Mouse (Mus musculus) embryonic fibroblast, embryonic 13.5 days (primary cell): ENCODE measurements at regions not wholly inside any gene's neighbourhood (a gene's known extent, or its start where the extent isn't known, plus 50 kb on each side); places are given as distances from the start of the nearest gene placed in this dataset.

Experiments
- CTCF ChIP-seq: IDR thresholded peaks from 2 replicates; pipeline ENCODE4 v1.5.1; 2011; ENCODE audit warnings: mild to moderate bottlenecking, control low read depth, low read length, moderate library complexity, borderline replicate concordance; ENCODE audit not compliant: insufficient read depth
- POLR2A ChIP-seq: IDR thresholded peaks from 2 replicates; pipeline ENCODE4 v1.6.1; 2011; ENCODE audit warnings: low read depth, mild to moderate bottlenecking, control low read depth, low read length, moderate library complexity

- TF ChIP-seq CTCF = no peak
- no peak for TF ChIP-seq POLR2A
These were observed 174.4 kb upstream of the Klf12 start for GRCm38 (mm10) chr14:100458727-100459447.
